Mouse (Mus musculus): ENCODE measurements around the gene Noc3l.

DNA sequence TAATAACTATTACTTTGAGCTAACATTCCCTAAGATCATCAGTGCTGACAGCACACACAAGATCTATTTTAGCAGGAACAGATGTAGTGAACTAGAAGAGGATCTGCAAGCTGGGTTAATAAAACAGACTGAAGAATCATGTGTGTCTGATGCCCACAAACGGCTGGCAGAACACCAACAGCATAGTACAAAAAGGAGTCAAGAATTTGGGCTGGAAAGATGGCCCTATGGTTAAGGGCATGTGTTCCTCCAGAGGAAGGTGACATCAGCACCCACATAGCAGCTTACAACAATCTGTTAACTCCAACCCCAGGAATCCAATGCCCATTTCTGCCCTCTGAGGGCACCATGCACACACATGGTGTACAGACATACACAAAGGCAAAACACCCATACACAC lies 20.7 kb downstream of the Noc3l start:
- no peak for TF ChIP-seq EP300 (IDR thresholded peaks at IDR 0.05; ENCODE audit: low read depth)
- TF ChIP-seq CTCF (IDR thresholded peaks at IDR 0.05; ENCODE audit: low read depth) = no peak

All from liver, postnatal 0 days (tissue).